In the genomic region with DNA sequence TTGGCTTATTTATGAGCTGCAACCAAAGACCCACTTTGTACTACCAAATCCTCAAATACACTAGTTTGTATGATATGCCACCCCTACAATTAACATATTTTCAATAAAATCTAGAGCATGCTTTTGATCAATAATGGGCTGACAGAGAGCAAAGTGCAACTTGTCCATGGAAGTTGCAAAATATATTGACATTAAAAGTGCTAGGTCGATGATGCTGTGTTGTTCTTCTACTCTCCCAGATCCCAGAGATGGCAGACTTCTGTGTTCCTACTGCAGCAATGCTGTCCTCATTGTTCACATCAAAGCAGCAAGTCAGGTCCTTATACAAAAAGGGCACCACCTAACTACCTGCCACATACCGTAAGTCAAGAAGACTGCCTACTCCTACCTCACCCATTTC, we compare ENCODE assay signal across 30 mouse cellular contexts.
"Had no signal": no experiment of that assay in that cellular context is flagged by ENCODE, and none has a peak within 500 bp of the region (broad histone marks: within the 10 kb centered on the region; RNA-seq: fewer than 3 reads in every experiment).

No protein-coding gene starts in this region.

- H3K36me3 ChIP-seq: limb, embryonic 10.5 days; limb, embryonic 12.5 days; limb, embryonic 13.5 days; limb, embryonic 15.5 days; liver, embryonic 12.5 days; liver, embryonic 13.5 days; liver, embryonic 15.5 days; lung, embryonic 15.5 days; midbrain, embryonic 10.5 days; midbrain, embryonic 12.5 days; midbrain, embryonic 13.5 days; midbrain, embryonic 15.5 days; neural tube, embryonic 12.5 days had no signal

- H3K4me1 ChIP-seq: limb, embryonic 12.5 days; limb, embryonic 15.5 days; liver, embryonic 12.5 days; liver, embryonic 13.5 days; liver, embryonic 15.5 days; lung, embryonic 15.5 days; megakaryocyte, embryonic 14.5 days; midbrain, embryonic 10.5 days; midbrain, embryonic 12.5 days; midbrain, embryonic 13.5 days; midbrain, embryonic 15.5 days; neural tube, embryonic 12.5 days had no signal

- H3K4me2 ChIP-seq: limb, embryonic 12.5 days; limb, embryonic 13.5 days; limb, embryonic 15.5 days; liver, embryonic 12.5 days; liver, embryonic 13.5 days; liver, embryonic 15.5 days; lung, embryonic 14.5 days; lung, embryonic 15.5 days; midbrain, embryonic 11.5 days; midbrain, embryonic 12.5 days; midbrain, embryonic 13.5 days; midbrain, embryonic 15.5 days; neural tube, embryonic 12.5 days had no signal

- DNase-seq: left cerebral cortex, postnatal 4 days; liver, embryonic 13.5 days; lung, adult 18-20 months; lung, adult 2 months; lung, embryonic 14.5 days; lung, postnatal 10 days; lung, postnatal 14 days; lung, postnatal 36 days; lung, postnatal 4 days; midbrain, embryonic 14.5 days had no signal

- H3K9me3 ChIP-seq: limb, embryonic 10.5 days; limb, embryonic 12.5 days; limb, embryonic 13.5 days; limb, embryonic 15.5 days; liver, embryonic 12.5 days; liver, embryonic 13.5 days; liver, embryonic 15.5 days; lung, embryonic 15.5 days; megakaryocyte, embryonic 14.5 days; midbrain, embryonic 10.5 days; midbrain, embryonic 12.5 days; midbrain, embryonic 13.5 days; midbrain, embryonic 15.5 days; neural tube, embryonic 12.5 days had no signal

- H3K27me3 ChIP-seq: limb, embryonic 12.5 days; limb, embryonic 13.5 days; limb, embryonic 15.5 days; liver, embryonic 12.5 days; liver, embryonic 13.5 days; liver, embryonic 15.5 days; lung, embryonic 15.5 days; megakaryocyte, embryonic 14.5 days; midbrain, embryonic 12.5 days; midbrain, embryonic 13.5 days; midbrain, embryonic 15.5 days; neural tube, embryonic 12.5 days had no signal

- ATAC-seq: liver, embryonic 12.5 days; lung, postnatal 0 days; midbrain, embryonic 13.5 days; midbrain, embryonic 15.5 days; midbrain, embryonic 16.5 days had no signal

- H3K27ac ChIP-seq: left cerebral cortex, adult 2 months; limb, embryonic 10.5 days; limb, embryonic 12.5 days; limb, embryonic 13.5 days; limb, embryonic 15.5 days; liver, embryonic 12.5 days; liver, embryonic 13.5 days; liver, embryonic 14.5 days; liver, embryonic 15.5 days; lung, embryonic 15.5 days; macrophage; midbrain, embryonic 10.5 days; midbrain, embryonic 12.5 days; midbrain, embryonic 13.5 days; midbrain, embryonic 15.5 days; neural tube, embryonic 12.5 days had no signal

- H3K9ac ChIP-seq: limb, embryonic 12.5 days; limb, embryonic 13.5 days; limb, embryonic 15.5 days; liver, embryonic 12.5 days; liver, embryonic 13.5 days; liver, embryonic 14.5 days; liver, embryonic 15.5 days; lung, embryonic 14.5 days; lung, embryonic 15.5 days; midbrain, embryonic 12.5 days; midbrain, embryonic 13.5 days; midbrain, embryonic 15.5 days; neural tube, embryonic 12.5 days had no signal

- H3K4me3 ChIP-seq: left cerebral cortex, adult 2 months; limb, embryonic 10.5 days; limb, embryonic 12.5 days; limb, embryonic 13.5 days; limb, embryonic 15.5 days; liver, embryonic 12.5 days; liver, embryonic 13.5 days; liver, embryonic 15.5 days; lung, embryonic 15.5 days; megakaryocyte, embryonic 14.5 days; midbrain, embryonic 10.5 days; midbrain, embryonic 12.5 days; midbrain, embryonic 13.5 days; midbrain, embryonic 15.5 days; myocyte; neural tube, embryonic 12.5 days had no signal
